Mouse (Mus musculus) myocyte (in vitro differentiated cells): ENCODE measurements at regions not wholly inside any gene's neighbourhood (a gene's known extent, or its start where the extent isn't known, plus 50 kb on each side); places are given as distances from the start of the nearest gene placed in this dataset.

Source experiments
- H3K27me3 ChIP-seq: one replicate; pipeline ENCODE4 v1.6.1; 2011; ENCODE audit not compliant: control insufficient read depth, insufficient read depth, insufficient read length
- H3K36me3 ChIP-seq: one replicate; pipeline ENCODE4 v1.6.1; 2011; ENCODE audit not compliant: control insufficient read depth, insufficient read depth
- H3K4me2 ChIP-seq: one replicate; pipeline ENCODE4 v1.6.1; 2011; ENCODE audit warnings: low read depth, control low read depth
- H3K4me3 ChIP-seq: one replicate; pipeline ENCODE4 v1.5.1; 2011; ENCODE audit warnings: mild to moderate bottlenecking, control low read depth, moderate library complexity
- H3K79me2 ChIP-seq: one replicate; pipeline ENCODE4 v1.6.1; 2011; ENCODE audit not compliant: control insufficient read depth, insufficient read depth
- H3ac ChIP-seq: one replicate; pipeline ENCODE4 v1.6.1; 2011; ENCODE audit not compliant: control insufficient read depth, insufficient read length
- CEBPB ChIP-seq: IDR thresholded peaks from 2 replicates; pipeline ENCODE4 v1.6.1; 2011; ENCODE audit warnings: mild to moderate bottlenecking, moderate library complexity; ENCODE audit not compliant: poor library complexity, insufficient read depth, severe bottlenecking
- E2F4 ChIP-seq: IDR thresholded peaks from one replicate; pipeline ENCODE4 v1.6.1; 2011; ENCODE audit warnings: mild to moderate bottlenecking, control low read depth, moderate library complexity; ENCODE audit not compliant: insufficient read depth
- MAX ChIP-seq: IDR thresholded peaks from one replicate; pipeline ENCODE4 v1.6.1; 2011; ENCODE audit warnings: low read depth, mild to moderate bottlenecking, control low read depth
- MYOD1 ChIP-seq, 3 experiments: IDR thresholded peaks; one replicate each; pipeline ENCODE4 v1.6.1; 2011; ENCODE audit warnings: control low read depth in 2 of 3, low read depth in 2 of 3, mild to moderate bottlenecking in 2 of 3, moderate library complexity in 1 of 3; ENCODE audit not compliant: insufficient read length in 2 of 3, control insufficient read depth in 1 of 3
- MYOG ChIP-seq, 3 experiments: IDR thresholded peaks; one replicate each; pipeline ENCODE4 v1.6.1; 2011; ENCODE audit warnings: control low read depth in 2 of 3, low read depth in 2 of 3, mild to moderate bottlenecking in 2 of 3; ENCODE audit not compliant: insufficient read length in 2 of 3, control insufficient read depth in 1 of 3, insufficient read depth in 1 of 3
- POLR2A ChIP-seq: IDR thresholded peaks from one replicate; pipeline ENCODE4 v1.6.1; 2011; ENCODE audit warnings: low read depth, mild to moderate bottlenecking, control low read depth, moderate library complexity; ENCODE audit not compliant: insufficient read length
- POLR2AphosphoS2 ChIP-seq: IDR thresholded peaks from one replicate; pipeline ENCODE4 v1.6.1; 2011; ENCODE audit warnings: low read depth, control low read depth; ENCODE audit not compliant: insufficient read length
- REST ChIP-seq: IDR thresholded peaks from one replicate; pipeline ENCODE4 v1.6.1; 2011; ENCODE audit warnings: mild to moderate bottlenecking, control low read depth, moderate library complexity; ENCODE audit not compliant: insufficient read depth, insufficient read length
- SRF ChIP-seq: IDR thresholded peaks from one replicate; pipeline ENCODE4 v1.6.1; 2011; ENCODE audit warnings: low read depth; ENCODE audit not compliant: control insufficient read depth, insufficient read length
- TCF12 ChIP-seq: IDR thresholded peaks from one replicate; pipeline ENCODE4 v1.6.1; 2011; ENCODE audit warnings: mild to moderate bottlenecking, control low read depth; ENCODE audit not compliant: poor library complexity, insufficient read depth, severe bottlenecking
- TCF3 ChIP-seq: IDR thresholded peaks from one replicate; pipeline ENCODE4 v1.6.1; 2011; ENCODE audit warnings: low read depth, control low read depth; ENCODE audit not compliant: insufficient read length
- USF1 ChIP-seq: IDR thresholded peaks from one replicate; pipeline ENCODE4 v1.6.1; 2011; ENCODE audit warnings: low read depth, mild to moderate bottlenecking, control low read depth, moderate library complexity

DNA sequence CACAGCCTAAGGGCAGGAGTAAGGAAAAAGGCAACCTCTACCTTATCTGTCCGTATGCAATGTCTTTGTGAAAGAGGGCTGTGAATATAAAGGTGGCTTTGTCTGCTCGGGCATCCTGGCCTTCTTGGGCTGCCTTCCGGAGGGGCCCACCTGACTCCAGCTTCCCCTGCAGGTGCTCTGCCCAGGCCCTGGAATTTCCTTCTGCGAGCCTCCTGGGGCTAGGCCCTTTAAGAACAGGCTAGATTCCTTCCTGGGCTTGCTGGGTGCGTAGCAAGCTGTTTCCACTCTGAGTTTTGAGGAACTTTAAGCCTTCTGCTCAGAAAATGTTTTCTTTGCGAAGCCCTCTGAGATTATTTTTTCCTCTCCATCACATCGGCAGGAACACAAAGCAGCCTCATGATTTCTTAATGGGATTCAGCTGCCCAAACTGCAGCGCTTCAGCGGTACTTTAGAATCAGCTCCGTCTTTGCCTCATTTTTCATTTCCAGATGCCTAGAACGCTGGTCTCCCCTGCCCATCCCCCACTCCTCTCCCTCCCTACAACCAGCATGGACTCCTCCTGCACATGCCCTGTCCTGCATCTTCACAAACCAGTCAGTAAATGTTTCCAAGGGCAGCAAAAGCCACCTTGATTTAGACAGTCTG lies 72.9 kb upstream of the Frmd6 start:
- H3ac ChIP-seq: no peak overlapping the region
- no peaks in the 10 kb centered on the region for H3K27me3 ChIP-seq
- H3K79me2 ChIP-seq: no peaks in the 10 kb centered on the region
- H3K36me3 ChIP-seq: no peaks in the 10 kb centered on the region
- no peak overlapping the region for H3K4me2 ChIP-seq
- H3K4me3 ChIP-seq: no peak overlapping the region
- TF ChIP-seq REST (no peak), E2F4 (no peak), MYOD1 (IDR thresholded peaks at IDR 0.05; ENCODE audit: control insufficient read depth in 1 of 3, insufficient read length in 2 of 3, low read depth in 2 of 3) (no peak), POLR2A (no peak), SRF (no peak), TCF3 (no peak), CEBPB (no peak), USF1 (no peak), TCF12 (no peak), MYOG (IDR thresholded peaks at IDR 0.05; ENCODE audit: control insufficient read depth in 1 of 3, insufficient read depth in 1 of 3, insufficient read length in 2 of 3, low read depth in 2 of 3) (no peak), MAX (no peak), POLR2AphosphoS2 (no peak)

DNA sequence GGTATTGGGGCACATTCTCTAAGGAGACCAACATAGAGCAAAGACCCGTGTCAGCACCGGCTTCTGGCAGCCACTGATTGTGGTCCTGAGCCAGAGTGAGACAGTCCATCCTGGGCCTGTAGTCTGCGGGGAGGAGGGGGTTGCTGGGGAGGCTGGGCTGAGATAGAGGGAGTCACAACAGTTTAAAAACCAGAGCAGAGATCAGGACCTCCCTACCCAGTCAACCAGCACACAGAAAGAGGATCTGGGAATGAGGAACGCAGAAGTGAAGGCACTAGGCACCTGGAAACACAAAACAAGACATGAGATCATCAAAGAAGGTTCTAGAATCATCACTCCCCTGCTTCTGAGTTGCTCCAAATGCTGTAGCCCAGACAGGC lies 72.4 kb upstream of the Frmd6 start:
- H3K79me2 ChIP-seq: no peaks in the 10 kb centered on the region
- H3K4me2 ChIP-seq: no peak overlapping the region
- TF ChIP-seq REST: no peak
- no peak for TF ChIP-seq SRF
- no peak for TF ChIP-seq TCF12
- TF ChIP-seq MYOG (IDR thresholded peaks at IDR 0.05; ENCODE audit: control insufficient read depth in 1 of 3, insufficient read depth in 1 of 3, insufficient read length in 2 of 3, low read depth in 2 of 3): no peak
- no peak for TF ChIP-seq E2F4
- TF ChIP-seq MAX: no peak
- no peak for TF ChIP-seq TCF3
- no peak for TF ChIP-seq POLR2AphosphoS2
- no peak for TF ChIP-seq USF1
- TF ChIP-seq MYOD1 (IDR thresholded peaks at IDR 0.05; ENCODE audit: control insufficient read depth in 1 of 3, insufficient read length in 2 of 3, low read depth in 2 of 3): no peak
- no peak for TF ChIP-seq POLR2A
- no peak for TF ChIP-seq CEBPB
- no peaks in the 10 kb centered on the region for H3K27me3 ChIP-seq
- no peak overlapping the region for H3K4me3 ChIP-seq
- no peaks in the 10 kb centered on the region for H3K36me3 ChIP-seq
- no peak overlapping the region for H3ac ChIP-seq

GRCm38 (mm10) chr12:70753458-70753857 lies 71.9 kb upstream of the Frmd6 start:
- H3K79me2 ChIP-seq: no peaks in the 10 kb centered on the region
- H3K4me3 ChIP-seq: no peak overlapping the region
- H3K27me3 ChIP-seq: no peaks in the 10 kb centered on the region
- TF ChIP-seq POLR2AphosphoS2 (no peak), REST (no peak), MAX (no peak), MYOG (IDR thresholded peaks at IDR 0.05; ENCODE audit: control insufficient read depth in 1 of 3, insufficient read depth in 1 of 3, insufficient read length in 2 of 3, low read depth in 2 of 3) (no peak), TCF3 (no peak), E2F4 (no peak), SRF (no peak)
- no peaks in the 10 kb centered on the region for H3K36me3 ChIP-seq
- no peak overlapping the region for H3ac ChIP-seq
- H3K4me2 ChIP-seq: no peak overlapping the region

- Histone ChIP-seq H3K27me3 (no peaks in the 10 kb centered on the region), H3K36me3 (no peaks in the 10 kb centered on the region), H3K4me2 (no peak overlapping the region), H3K4me3 (no peak overlapping the region), H3K79me2 (no peaks in the 10 kb centered on the region), H3ac (no peak overlapping the region)
- TF ChIP-seq POLR2AphosphoS2 (no peak), USF1 (no peak), TCF12 (no peak), MYOG (IDR thresholded peaks at IDR 0.05; ENCODE audit: control insufficient read depth in 1 of 3, insufficient read depth in 1 of 3, insufficient read length in 2 of 3, low read depth in 2 of 3) (no peak), MAX (no peak), MYOD1 (IDR thresholded peaks at IDR 0.05; ENCODE audit: control insufficient read depth in 1 of 3, insufficient read length in 2 of 3, low read depth in 2 of 3) (no peak), SRF (no peak), TCF3 (no peak), E2F4 (no peak), CEBPB (no peak), POLR2A (no peak), REST (no peak)
Observed at GRCm38 (mm10) chr12:70758080-70758479, 67.2 kb upstream of the Frmd6 start.

GRCm38 (mm10) chr12:70763542-70763941 lies 61.8 kb upstream of the Frmd6 start:
- Histone ChIP-seq H3ac (no peak overlapping the region), H3K27me3 (no peaks in the 10 kb centered on the region), H3K36me3 (no peaks in the 10 kb centered on the region), H3K79me2 (no peaks in the 10 kb centered on the region), H3K4me3 (no peak overlapping the region), H3K4me2 (no peak overlapping the region)
- no peak for TF ChIP-seq MYOG (IDR thresholded peaks at IDR 0.05; ENCODE audit: control insufficient read depth in 1 of 3, insufficient read depth in 1 of 3, insufficient read length in 2 of 3, low read depth in 2 of 3)
- no peak for TF ChIP-seq POLR2AphosphoS2
- TF ChIP-seq TCF12: no peak
- TF ChIP-seq USF1: no peak
- no peak for TF ChIP-seq REST
- TF ChIP-seq TCF3: no peak
- no peak for TF ChIP-seq MAX
- TF ChIP-seq CEBPB: no peak
- no peak for TF ChIP-seq E2F4
- TF ChIP-seq SRF: no peak
- TF ChIP-seq MYOD1 (IDR thresholded peaks at IDR 0.05; ENCODE audit: control insufficient read depth in 1 of 3, insufficient read length in 2 of 3, low read depth in 2 of 3): no peak
- no peak for TF ChIP-seq POLR2A
